Mouse (Mus musculus) hindbrain, embryonic 14.5 days (tissue): ENCODE data around the gene Arntl2. TPM values are rescaled to one million over a fixed set of nuclear protein-coding genes. Genes with fewer than 3 reads are reported as not detected.

Experiments
- ATAC-seq: fragments of 200-750 bp; cut with Nextera tagmentation; 2 replicates; pipeline ENCODE4 v1.8.0; 2017; ENCODE audit warnings: moderate number of reproducible peaks, mild to moderate bottlenecking, moderate TSS enrichment, moderate library complexity; ENCODE audit not compliant: low FRiP score
- DNase-seq: peaks from one replicate; pipeline ENCODE4 v3.0.0-alpha.2; 2015; ENCODE audit warnings: low spot score
- H3K27ac ChIP-seq: fragments of 300-500 bp; sonication (generic); 2 replicates; pipeline ENCODE4 v1.5.1; 2014; ENCODE audit warnings: mild to moderate bottlenecking, moderate library complexity
- H3K27me3 ChIP-seq: fragments of 300-500 bp; sonication (generic); 2 replicates; pipeline ENCODE4 v1.6.1; 2014; ENCODE audit warnings: mild to moderate bottlenecking, low read length, mixed read lengths; ENCODE audit not compliant: control insufficient read depth, insufficient read depth
- H3K36me3 ChIP-seq: fragments of 300-500 bp; sonication (generic); replicated peaks from 2 replicates; pipeline ENCODE4 v1.6.1; 2014; ENCODE audit not compliant: control insufficient read depth, insufficient read depth
- H3K4me1 ChIP-seq: fragments of 300-500 bp; sonication (generic); replicated peaks from 2 replicates; pipeline ENCODE4 v1.6.1; 2014; ENCODE audit warnings: antibody characterized with exemption, low read length, mixed read lengths; ENCODE audit not compliant: control insufficient read depth, insufficient read depth
- H3K4me2 ChIP-seq: fragments of 300-500 bp; sonication (generic); replicated peaks from 2 replicates; pipeline ENCODE4 v1.6.1; 2014; ENCODE audit warnings: mild to moderate bottlenecking, moderate library complexity
- H3K4me3 ChIP-seq: fragments of 300-500 bp; sonication (generic); replicated peaks from 2 replicates; pipeline ENCODE4 v1.5.1; 2014; ENCODE audit warnings: mild to moderate bottlenecking, low read length
- H3K9ac ChIP-seq: fragments of 300-500 bp; sonication (generic); 2 replicates; pipeline ENCODE4 v1.6.1; 2014
- H3K9me3 ChIP-seq: fragments of 300-500 bp; sonication (generic); 2 replicates; pipeline ENCODE4 v1.6.1; 2016; ENCODE audit warnings: low read length; ENCODE audit not compliant: control insufficient read depth
- WGBS: fragments of 180-500 bp; shearing (Covaris S2); extraction: QIAGEN DNeasy Blood & Tissue Kit; methylation state at CpG from one replicate; pipeline ENCODE4 v1.1.7; 2014; 5-methylcytosine and 5-hydroxymethylcytosine counted together
- polyA plus RNA-seq: library from polyadenylated mRNA; unstranded; fragments of >200 nt; fragmentation: Nextera tagmentation; extraction: Ambion mirVana; gene quantifications from 2 replicates; pipeline ENCODE4 v1.2.1, GENCODE M21; 2014

The Arntl2 gene
- polyA plus RNA-seq, 1 experiment from 2014 or later: 2.5 TPM

- 92% methylated on average over 5 of the region's 5 CpGs for WGBS
- no peak overlapping the region for H3K9ac ChIP-seq
- no peak overlapping the region for H3K4me2 ChIP-seq
- ATAC-seq (no peak), DNase-seq (no peak)
- H3K27ac ChIP-seq: no peak overlapping the region
- no peaks in the 10 kb centered on the region for H3K9me3 ChIP-seq
- H3K4me3 ChIP-seq: no peak overlapping the region
- H3K27me3 ChIP-seq: no peaks in the 10 kb centered on the region
- no peaks in the 10 kb centered on the region; the same call in 1 of the 2 replicates for H3K36me3 ChIP-seq
- H3K4me1 ChIP-seq: no peaks in the 10 kb centered on the region
These were observed 17.2 kb downstream of the Arntl2 start for GRCm38 (mm10) chr6:146813007-146813406.

GRCm38 (mm10) chr6:146820177-146820965 lies 24.5 kb downstream of the Arntl2 start:
- Histone ChIP-seq H3K27me3 (no peaks in the 10 kb centered on the region), H3K27ac (no peak overlapping the region), H3K9me3 (no peaks in the 10 kb centered on the region), H3K4me2 (no peak overlapping the region), H3K9ac (no peak overlapping the region), H3K36me3 (no peaks in the 10 kb centered on the region), H3K4me3 (no peak overlapping the region), H3K4me1 (no peaks in the 10 kb centered on the region)
- 84% methylated on average over 29 of the region's 29 CpGs for WGBS
- DNase-seq (no peak), ATAC-seq (no peak)

GRCm38 (mm10) chr6:146821958-146822357 lies 26.1 kb downstream of the Arntl2 start:
- Histone ChIP-seq H3K4me2 (no peak overlapping the region), H3K9ac (no peak overlapping the region), H3K4me1 (no peaks in the 10 kb centered on the region), H3K9me3 (no peaks in the 10 kb centered on the region), H3K36me3 (no peaks in the 10 kb centered on the region), H3K4me3 (no peak overlapping the region), H3K27me3 (no peaks in the 10 kb centered on the region), H3K27ac (no peak overlapping the region)
- no peak for ATAC-seq
- no peak for DNase-seq
- 96% methylated on average over 13 of the region's 13 CpGs for WGBS

- no peaks in the 10 kb centered on the region for H3K36me3 ChIP-seq
- DNase-seq: peak; percentile 81
- H3K27ac ChIP-seq: no peak overlapping the region
- no peak overlapping the region for H3K4me3 ChIP-seq
- peak; percentile 66; the same call in 1 of the 2 replicates for ATAC-seq
- 43% methylated on average over 16 of the region's 16 CpGs for WGBS
- no peak overlapping the region for H3K4me2 ChIP-seq
- no peaks in the 10 kb centered on the region for H3K27me3 ChIP-seq
- no peak overlapping the region for H3K9ac ChIP-seq
- H3K4me1 ChIP-seq: no peaks in the 10 kb centered on the region
- H3K9me3 ChIP-seq: no peaks in the 10 kb centered on the region
These were observed 29.1 kb downstream of the Arntl2 start for GRCm38 (mm10) chr6:146824727-146825486.

GRCm38 (mm10) chr6:146825487-146825773 lies 29.6 kb downstream of the Arntl2 start:
- Histone ChIP-seq H3K27me3 (no peaks in the 10 kb centered on the region), H3K4me3 (no peak overlapping the region), H3K27ac (no peak overlapping the region), H3K4me1 (no peaks in the 10 kb centered on the region), H3K36me3 (no peaks in the 10 kb centered on the region), H3K4me2 (no peak overlapping the region), H3K9me3 (no peaks in the 10 kb centered on the region), H3K9ac (no peak overlapping the region)
- ATAC-seq (0 out of 2 replicates have a peak, but pooled peaks have one; percentile 27), DNase-seq (no peak)
- WGBS: 84% methylated on average over 1 of the region's 1 CpGs

GRCm38 (mm10) chr6:146831320-146831719 lies 35.5 kb downstream of the Arntl2 start:
- Histone ChIP-seq H3K4me2 (no peak overlapping the region), H3K4me1 (no peaks in the 10 kb centered on the region), H3K4me3 (no peak overlapping the region), H3K27ac (no peak overlapping the region), H3K27me3 (no peaks in the 10 kb centered on the region), H3K9me3 (no peaks in the 10 kb centered on the region), H3K9ac (no peak overlapping the region), H3K36me3 (no peaks in the 10 kb centered on the region)
- WGBS: 76% methylated on average over 12 of the region's 12 CpGs
- ATAC-seq (no peak), DNase-seq (no peak)

GRCm38 (mm10) chr6:146833485-146834314 lies 37.8 kb downstream of the Arntl2 start:
- peak; percentile 81 for ATAC-seq
- Histone ChIP-seq H3K9me3 (no peaks in the 10 kb centered on the region), H3K36me3 (no peaks in the 10 kb centered on the region), H3K4me2 (no peak overlapping the region), H3K9ac (no peak overlapping the region), H3K27me3 (no peaks in the 10 kb centered on the region), H3K27ac (no peak overlapping the region), H3K4me1 (no peaks in the 10 kb centered on the region), H3K4me3 (no peak overlapping the region)
- 76% methylated on average over 6 of the region's 6 CpGs for WGBS
- DNase-seq: peak; percentile 75

- no peak overlapping the region for H3K4me2 ChIP-seq
- WGBS: 93% methylated on average over 3 of the region's 3 CpGs
- H3K4me3 ChIP-seq: no peak overlapping the region
- H3K27me3 ChIP-seq: no peaks in the 10 kb centered on the region
- H3K27ac ChIP-seq: no peak overlapping the region
- H3K36me3 ChIP-seq: no peaks in the 10 kb centered on the region
- H3K9ac ChIP-seq: no peak overlapping the region
- no peak for ATAC-seq
- no peaks in the 10 kb centered on the region for H3K4me1 ChIP-seq
- no peaks in the 10 kb centered on the region for H3K9me3 ChIP-seq
- no peak for DNase-seq
These were observed 38.5 kb downstream of the Arntl2 start for GRCm38 (mm10) chr6:146834342-146834741.

- ATAC-seq: no peak
- no peaks in the 10 kb centered on the region for H3K36me3 ChIP-seq
- no peak overlapping the region for H3K4me2 ChIP-seq
- 38% methylated on average over 4 of the region's 4 CpGs for WGBS
- H3K9me3 ChIP-seq: no peaks in the 10 kb centered on the region
- no peak overlapping the region for H3K4me3 ChIP-seq
- no peak overlapping the region for H3K27ac ChIP-seq
- H3K9ac ChIP-seq: no peak overlapping the region
- no peaks in the 10 kb centered on the region for H3K4me1 ChIP-seq
- no peaks in the 10 kb centered on the region for H3K27me3 ChIP-seq
- DNase-seq: no peak
These were observed 39.9 kb downstream of the Arntl2 start for GRCm38 (mm10) chr6:146835784-146836183.
